Comparison of ENCODE assay signal across 7 mouse cellular contexts in the genomic region with DNA sequence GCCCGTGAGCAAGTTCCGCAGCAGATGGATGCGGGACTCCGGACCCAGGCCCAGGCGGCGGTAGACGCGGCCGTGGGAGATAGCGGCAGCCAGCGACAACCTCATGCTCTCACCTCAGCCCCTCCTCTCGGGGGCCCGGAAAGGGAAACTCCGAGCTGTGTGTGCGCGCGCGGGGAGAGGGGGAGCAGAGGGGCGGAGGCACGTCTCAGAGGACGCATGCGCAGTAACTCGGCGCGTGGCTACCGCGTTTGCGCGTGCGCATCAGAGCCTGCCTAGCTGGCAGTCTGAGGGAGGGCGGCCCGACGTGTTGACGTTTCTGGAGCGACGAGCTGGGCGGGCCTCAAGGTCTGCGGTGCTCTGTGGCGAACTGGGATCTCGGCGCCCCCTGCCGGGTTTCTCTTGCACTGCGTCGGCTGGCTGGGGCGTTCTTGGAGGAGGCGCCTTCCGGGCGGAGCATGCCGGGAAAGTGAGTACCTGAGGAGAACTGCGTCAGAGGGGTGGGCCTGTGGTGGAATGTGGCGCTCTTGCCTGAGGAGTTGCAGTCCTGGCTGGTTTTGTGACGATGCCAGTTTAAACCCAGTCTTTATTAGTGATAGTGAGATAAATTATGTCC. TPM values are rescaled to one million over a fixed set of nuclear protein-coding genes. Genes with fewer than 3 reads are reported as not detected.
DNase-seq lines count a peak whose midpoint lies in the region; ATAC-seq lines count a peak whose summit lies in the region.

Mrpl17 (minus strand) TSS at position 223 of the 613 bp plus-strand sequence.

- peak within 1 kb of the TSS; percentile 70 for H3K4me2 ChIP-seq in embryonic facial prominence, embryonic 12.5 days (replicated peaks)
- H3K4me2 ChIP-seq in limb, embryonic 11.5 days (ENCODE audit: low read depth, severe bottlenecking): peak within 1 kb of the TSS; percentile 71
- H3K4me2 ChIP-seq in midbrain, embryonic 14.5 days (ENCODE audit: low read length): peak within 1 kb of the TSS; percentile 62

- peak; percentile 99 for DNase-seq in adrenal gland, postnatal 25 days
- DNase-seq in heart, adult 11 months: peak; percentile 100
- DNase-seq in kidney, adult 18-20 months: peak; percentile 100
- DNase-seq in limb, embryonic 11.5 days (ENCODE audit: low spot score): peak; percentile 100
- peak; percentile 100 for DNase-seq in midbrain, embryonic 14.5 days
- peak; percentile 99 to 100 for DNase-seq in spleen, adult 18-20 months

- H3K9me3 ChIP-seq in embryonic facial prominence, embryonic 12.5 days: no peaks in the 10 kb centered on the region
- no peaks in the 10 kb centered on the region for H3K9me3 ChIP-seq in limb, embryonic 11.5 days (ENCODE audit: control insufficient read depth, low read length)
- H3K9me3 ChIP-seq in midbrain, embryonic 14.5 days (ENCODE audit: control insufficient read depth, low read length): no peaks in the 10 kb centered on the region

- peaks cover 20% of the 10 kb centered on the region for H3K36me3 ChIP-seq in embryonic facial prominence, embryonic 12.5 days
- peaks cover 6% of the 10 kb centered on the region for H3K36me3 ChIP-seq in limb, embryonic 11.5 days (ENCODE audit: control insufficient read depth, insufficient read depth, low read length)
- H3K36me3 ChIP-seq in midbrain, embryonic 14.5 days (ENCODE audit: control insufficient read depth, insufficient read depth, low read length): peaks cover 15% of the 10 kb centered on the region; the same call in 1 of the 2 replicates

- peak within 1 kb of the TSS; percentile 90 for H3K27ac ChIP-seq in embryonic facial prominence, embryonic 12.5 days
- peak within 1 kb of the TSS; percentile 76 for H3K27ac ChIP-seq in limb, embryonic 11.5 days (replicated peaks; ENCODE audit: low read depth, low read length)
- H3K27ac ChIP-seq in midbrain, embryonic 14.5 days (replicated peaks; ENCODE audit: low read depth, low read length): peak within 1 kb of the TSS; percentile 89

- peak within 1 kb of the TSS; percentile 70 for H3K4me3 ChIP-seq in embryonic facial prominence, embryonic 12.5 days
- H3K4me3 ChIP-seq in limb, embryonic 11.5 days (ENCODE audit: low read depth, low read length): peak within 1 kb of the TSS; percentile 84
- peak within 1 kb of the TSS; percentile 82 for H3K4me3 ChIP-seq in midbrain, embryonic 14.5 days (replicated peaks; ENCODE audit: low read depth, low read length)

- no peaks in the 10 kb centered on the region for H3K27me3 ChIP-seq in embryonic facial prominence, embryonic 12.5 days
- no peaks in the 10 kb centered on the region for H3K27me3 ChIP-seq in limb, embryonic 11.5 days (ENCODE audit: control insufficient read depth, insufficient read depth, low read length)
- no peaks in the 10 kb centered on the region for H3K27me3 ChIP-seq in midbrain, embryonic 14.5 days (ENCODE audit: control insufficient read depth, insufficient read depth, low read length)

- ATAC-seq in embryonic facial prominence, embryonic 12.5 days (ENCODE audit: insufficient number of reproducible peaks, insufficient read depth, low FRiP score, low TSS enrichment): peak; percentile 98
- peak; percentile 99 for ATAC-seq in limb, embryonic 11.5 days (ENCODE audit: insufficient number of reproducible peaks, low FRiP score, low TSS enrichment, low read depth)
- peak; percentile 98 for ATAC-seq in midbrain, embryonic 14.5 days (ENCODE audit: low FRiP score, low TSS enrichment)

- H3K9ac ChIP-seq in embryonic facial prominence, embryonic 12.5 days: peak within 1 kb of the TSS; percentile 84
- H3K9ac ChIP-seq in limb, embryonic 11.5 days (ENCODE audit: low read length): peak within 1 kb of the TSS; percentile 93
- H3K9ac ChIP-seq in midbrain, embryonic 14.5 days (replicated peaks; ENCODE audit: low read length): peak within 1 kb of the TSS; percentile 88

- peaks cover 7% of the 10 kb centered on the region for H3K4me1 ChIP-seq in embryonic facial prominence, embryonic 12.5 days
- peaks cover 5% of the 10 kb centered on the region; the same call in 1 of the 2 replicates for H3K4me1 ChIP-seq in limb, embryonic 11.5 days (ENCODE audit: control insufficient read depth, insufficient read depth, low read length)
- peaks cover 7% of the 10 kb centered on the region for H3K4me1 ChIP-seq in midbrain, embryonic 14.5 days (ENCODE audit: control insufficient read depth, insufficient read depth, low read length)

- under 1% methylated on average over 52 of the region's 52 CpGs for WGBS in embryonic facial prominence, embryonic 12.5 days
- WGBS in limb, embryonic 11.5 days: under 1% methylated on average over 50 of the region's 52 CpGs
- under 1% methylated on average over 52 of the region's 52 CpGs for WGBS in midbrain, embryonic 14.5 days

RNA-seq across cellular contexts. Expression of gene Mrpl17, which starts in this region (rescaled TPM):
- total RNA-seq in adrenal gland, postnatal 25 days (2021): 185 and 190 TPM in 2 replicates
- 317 and 324 TPM in 2 replicates for polyA plus RNA-seq in embryonic facial prominence, embryonic 12.5 days (2016; fragmentation: Nextera tagmentation; extraction: Ambion mirVana)
- 319 and 328 TPM in 2 replicates for polyA plus RNA-seq in limb, embryonic 11.5 days (2014; fragmentation: Nextera tagmentation; extraction: Ambion mirVana)
- polyA plus RNA-seq in midbrain, embryonic 14.5 days (2014; fragmentation: Nextera tagmentation; extraction: Ambion mirVana): 186 and 200 TPM in 2 replicates

Comparison
In these comparisons a context has a peak if more than half of its experiments do, and no peak if none do; other contexts are left out.
1. Peak in every context shown above with its lines: DNase-seq, ATAC-seq, H3K4me3 ChIP-seq and H3K27ac ChIP-seq.